In the genomic region with DNA sequence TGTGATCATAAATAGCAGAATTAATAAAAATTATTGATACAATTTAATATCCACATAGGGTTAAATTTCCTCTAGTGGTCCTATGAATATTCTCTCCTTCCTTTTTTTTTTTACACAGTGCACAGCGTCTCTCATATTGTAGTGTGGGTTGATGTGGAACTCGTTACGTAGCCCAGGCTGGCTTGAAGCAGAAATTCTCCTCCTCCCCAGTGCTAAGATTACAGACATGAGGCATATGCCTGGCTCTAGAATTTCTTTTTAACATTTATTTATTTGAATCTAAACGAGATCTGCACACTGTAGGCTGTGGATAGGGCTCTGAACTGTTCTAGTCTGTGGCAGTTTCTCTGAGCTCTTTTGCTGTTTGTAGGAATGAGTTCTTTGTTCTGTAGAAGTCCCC, we compare ENCODE assay signal across 23 mouse cellular contexts. TPM values are rescaled to one million over a fixed set of nuclear protein-coding genes. Genes with fewer than 3 reads are reported as not detected.
DNase-seq lines count a peak whose midpoint lies in the region; ATAC-seq lines count a peak whose summit lies in the region.
"Had no signal": no experiment of that assay in that cellular context is flagged by ENCODE, and none has a peak within 500 bp of the region (broad histone marks: within the 10 kb centered on the region; RNA-seq: fewer than 3 reads in every experiment).

No protein-coding gene starts in this region.

- no peak for DNase-seq in frontal cortex, postnatal 10 days (ENCODE audit: low spot score in 2 of 2)
- peak; percentile 12 for DNase-seq in layer of hippocampus, adult 9-11 months
- no peak for DNase-seq in layer of hippocampus, adult 18-20 months (ENCODE audit: low spot score in 2 of 2)
- peak; percentile 62 for DNase-seq in brain, adult 2 months (ENCODE audit: low read depth, low spot score)
- no peak for DNase-seq in kidney, postnatal 4 days
- DNase-seq: adrenal gland, adult 8-10 months; adrenal gland, postnatal 14 days; adrenal gland, postnatal 36 days; B cell, adult 2 months; cerebellum, adult 11-12 months; cerebellum, adult 2 months; cerebellum, adult 9-10 months; cerebellum, postnatal 10 days; cerebellum, postnatal 25 days; forebrain, postnatal 0 days had no signal

- peak; percentile 80 for ATAC-seq in frontal cortex, adult (ENCODE audit: low TSS enrichment)
- ATAC-seq: activated CD4-positive, CD25-positive, alpha-beta regulatory T cell, adult 4 months; CD4-positive, CD25-positive, alpha-beta regulatory T cell, adult 4 months; forebrain, embryonic 13.5 days; forebrain, embryonic 15.5 days; forebrain, postnatal 0 days; Patski had no signal

RNA-seq across cellular contexts. Expression of a gene that starts 7.0 kb away (rescaled TPM):
- total RNA-seq in layer of hippocampus, adult 18-20 months (2021) = 10 to 100 TPM; 78.4 to 89.6 TPM
- total RNA-seq: CH12.LX had no signal

RNA-seq across cellular contexts. Expression of a gene that starts 22.6 kb away (rescaled TPM):
- under 1 TPM in 1 of 2 experiments, not detected in 1; 0.08 TPM for total RNA-seq in layer of hippocampus, adult 18-20 months (2021)
- total RNA-seq: adrenal gland, adult 18-20 months; adrenal gland, adult 8-10 months; adrenal gland, postnatal 14 days; adrenal gland, postnatal 36 days; CH12.LX; forebrain, postnatal 0 days had no signal

Comparison
In these comparisons a context has a peak if more than half of its experiments do, and no peak if none do; other contexts are left out.
1. DNase-seq: peak in layer of hippocampus, adult 9-11 months (single experiment) and brain, adult 2 months (single experiment); none in frontal cortex, postnatal 10 days (0 of 2), layer of hippocampus, adult 18-20 months (0 of 2) and kidney, postnatal 4 days (0 of 2).